ENCODE assay signal across 19 mouse cellular contexts in genomic region chr1:138282413-138283141, GRCm38 (mm10). TPM values are rescaled to one million over a fixed set of nuclear protein-coding genes. Genes with fewer than 3 reads are reported as not detected.
A peak's percentile ranks its signal among the peaks of the same experiment; 100 is the strongest.
DNase-seq lines count a peak whose midpoint lies in the region; ATAC-seq lines count a peak whose summit lies in the region.
"Had no signal": no experiment of that assay in that cellular context is flagged by ENCODE, and none has a peak within 500 bp of the region (broad histone marks: within the 10 kb centered on the region; RNA-seq: fewer than 3 reads in every experiment).

No protein-coding gene starts in this region.

- DNase-seq in forebrain, embryonic 11.5 days (ENCODE audit: low spot score), result no peak
- DNase-seq in layer of hippocampus, adult 18-20 months (ENCODE audit: low spot score in 2 of 2), result peak; percentile 11 to 60
- no peak for DNase-seq in layer of hippocampus, postnatal 10 days (ENCODE audit: low spot score in 2 of 2)
- DNase-seq in 3T3-L1 (ENCODE audit: low read depth, low spot score), result peak; percentile 18
- peak; percentile 8 to 18 for DNase-seq in layer of hippocampus, adult 8-10 months (ENCODE audit: low spot score in 2 of 2)
- no peak for DNase-seq in thymus, postnatal 14 days
- DNase-seq in right cerebral cortex, postnatal 4 days, result no peak
- DNase-seq: cerebellum, adult 18-20 months; kidney, adult 11 months; kidney, postnatal 25 days had no signal

- H3K36me3 ChIP-seq in forebrain, embryonic 13.5 days (ENCODE audit: poor library complexity, severe bottlenecking), result no peaks in the 10 kb centered on the region
- no peaks in the 10 kb centered on the region for H3K36me3 ChIP-seq in forebrain, embryonic 11.5 days (ENCODE audit: control insufficient read depth, insufficient read depth, low read length)
- H3K36me3 ChIP-seq: hindbrain, embryonic 13.5 days; neural tube, embryonic 13.5 days had no signal

- H3K27ac ChIP-seq in forebrain, embryonic 13.5 days, result no peak overlapping the region
- H3K27ac ChIP-seq in forebrain, embryonic 11.5 days (ENCODE audit: low read depth, low read length), result no peak overlapping the region
- H3K27ac ChIP-seq: hindbrain, embryonic 13.5 days; neural tube, embryonic 13.5 days had no signal

- no peaks in the 10 kb centered on the region for H3K4me1 ChIP-seq in forebrain, embryonic 13.5 days
- no peaks in the 10 kb centered on the region for H3K4me1 ChIP-seq in forebrain, embryonic 11.5 days (replicated peaks; ENCODE audit: control insufficient read depth, insufficient read depth, low read length)
- H3K4me1 ChIP-seq: hindbrain, embryonic 13.5 days; neural tube, embryonic 13.5 days had no signal

- no peak overlapping the region for H3K4me2 ChIP-seq in forebrain, embryonic 13.5 days
- no peak overlapping the region for H3K4me2 ChIP-seq in forebrain, embryonic 11.5 days (ENCODE audit: low read depth, low read length, severe bottlenecking)
- H3K4me2 ChIP-seq: hindbrain, embryonic 13.5 days; liver, embryonic 11.5 days; neural tube, embryonic 13.5 days had no signal

- no peak overlapping the region for H3K9ac ChIP-seq in forebrain, embryonic 13.5 days
- no peak overlapping the region for H3K9ac ChIP-seq in forebrain, embryonic 11.5 days (ENCODE audit: low read length)
- H3K9ac ChIP-seq: hindbrain, embryonic 13.5 days; neural tube, embryonic 13.5 days had no signal

- H3K27me3 ChIP-seq in forebrain, embryonic 13.5 days, result no peaks in the 10 kb centered on the region
- no peaks in the 10 kb centered on the region for H3K27me3 ChIP-seq in forebrain, embryonic 11.5 days (ENCODE audit: control insufficient read depth, insufficient read depth, low read length)
- H3K27me3 ChIP-seq: hindbrain, embryonic 13.5 days; neural tube, embryonic 13.5 days had no signal

- 79% methylated on average over 3 of the region's 3 CpGs for WGBS in forebrain, embryonic 13.5 days
- WGBS in forebrain, embryonic 11.5 days, result 81% methylated on average over 3 of the region's 3 CpGs

- peak; percentile 16; the same call in 1 of the 2 replicates for ATAC-seq in forebrain, embryonic 13.5 days
- no peak for ATAC-seq in forebrain, embryonic 11.5 days (replicated peaks; ENCODE audit: low FRiP score)
- ATAC-seq: Patski had no signal

- H3K4me3 ChIP-seq in forebrain, embryonic 13.5 days, result no peak overlapping the region
- no peak overlapping the region for H3K4me3 ChIP-seq in forebrain, embryonic 11.5 days (ENCODE audit: low read depth, low read length)
- H3K4me3 ChIP-seq: hindbrain, embryonic 13.5 days; neural tube, embryonic 13.5 days had no signal

- H3K9me3 ChIP-seq in forebrain, embryonic 13.5 days (replicated peaks), result no peaks in the 10 kb centered on the region
- no peaks in the 10 kb centered on the region for H3K9me3 ChIP-seq in forebrain, embryonic 11.5 days (ENCODE audit: control insufficient read depth, low read length)
- H3K9me3 ChIP-seq: hindbrain, embryonic 13.5 days; neural tube, embryonic 13.5 days had no signal

RNA-seq across cellular contexts. Expression of gene Atp6v1g3, which starts 9.0 kb away (rescaled TPM):
- not detected in 2 replicates for polyA plus RNA-seq in forebrain, embryonic 13.5 days (2015; fragmentation: Nextera tagmentation; extraction: Ambion mirVana)
- not detected in 2 replicates for polyA plus RNA-seq in forebrain, embryonic 11.5 days (2014; fragmentation: Nextera tagmentation; extraction: Ambion mirVana)
- not detected for total RNA-seq in layer of hippocampus, adult 18-20 months (2021)
- total RNA-seq in layer of hippocampus, postnatal 10 days (2021), result not detected
- not detected for total RNA-seq in layer of hippocampus, adult 8-10 months (2022)
- total RNA-seq: megakaryocyte progenitor cell, adult 5-6 weeks had no signal
- polyA plus RNA-seq: cortical plate, adult 2 months; heart, embryonic 14.5 days; hindbrain, embryonic 13.5 days; liver, embryonic 11.5 days; neural tube, embryonic 13.5 days; Patski; urinary bladder, adult 2 months had no signal

Comparison
In these comparisons a context has a peak if more than half of its experiments do, and no peak if none do; other contexts are left out.
1. DNase-seq: peak in layer of hippocampus, adult 18-20 months (2 of 2), 3T3-L1 (single experiment) and layer of hippocampus, adult 8-10 months (2 of 2); none in forebrain, embryonic 11.5 days (single experiment), layer of hippocampus, postnatal 10 days (0 of 2), thymus, postnatal 14 days (single experiment) and right cerebral cortex, postnatal 4 days (single experiment).